Mouse (Mus musculus): ENCODE measurements around the gene Ablim1. TPM values are rescaled to one million over a fixed set of nuclear protein-coding genes. Genes with fewer than 3 reads are reported as not detected.

The Ablim1 gene
- polyA plus RNA-seq, 1 experiment from 2014 or later, result 29.2 TPM

DNA sequence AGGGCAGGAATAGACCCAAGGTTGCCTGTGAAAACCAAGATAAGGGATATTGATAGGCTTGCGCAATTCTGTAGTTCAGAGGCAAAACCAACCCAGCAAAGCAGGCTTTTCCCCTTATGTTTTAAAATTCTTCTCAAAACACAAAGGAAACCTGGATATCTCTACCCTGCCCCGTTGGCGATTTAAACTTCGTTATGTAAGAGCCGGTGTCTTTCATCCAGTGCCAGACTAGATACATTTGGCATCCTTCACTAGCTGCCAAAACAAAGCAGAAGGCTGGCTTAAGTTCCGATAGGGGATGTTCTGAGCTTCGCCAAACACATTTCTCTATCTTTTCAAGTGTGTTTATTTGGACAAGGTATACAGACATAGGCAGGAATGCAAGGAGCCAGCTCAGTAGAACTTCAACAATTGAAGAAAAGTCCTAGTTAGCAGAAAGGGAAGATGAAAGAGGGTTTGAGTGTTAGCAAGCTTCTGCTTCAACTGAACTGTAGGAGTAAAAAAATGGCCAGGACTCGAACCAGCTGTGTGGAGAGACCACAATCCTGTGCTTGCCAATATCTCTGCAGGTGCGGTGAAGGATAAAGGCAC, 201.8 kb downstream of the Ablim1 start:
- H3K4me3 ChIP-seq (ENCODE audit: low read length), result no peak overlapping the region
- H3K27ac ChIP-seq (ENCODE audit: low read length), result peak overlapping the region; percentile 60
- H3K4me2 ChIP-seq (ENCODE audit: low read depth, low read length), result no peak overlapping the region
- no peak overlapping the region for H3K9ac ChIP-seq (ENCODE audit: low read depth, low read length)
- no peaks in the 10 kb centered on the region for H3K36me3 ChIP-seq (ENCODE audit: control insufficient read depth, insufficient read depth, low read length)
- ATAC-seq, result peak; percentile 43; the same call in 1 of the 2 replicates
- WGBS, result 30% methylated on average over 9 of the region's 9 CpGs
- H3K4me1 ChIP-seq (ENCODE audit: control insufficient read depth, insufficient read depth, low read length), result peaks cover 33% of the 10 kb centered on the region
- H3K27me3 ChIP-seq (replicated peaks; ENCODE audit: control insufficient read depth, insufficient read depth, low read length), result no peaks in the 10 kb centered on the region
- no peaks in the 10 kb centered on the region for H3K9me3 ChIP-seq (ENCODE audit: control insufficient read depth, low read length)

DNA sequence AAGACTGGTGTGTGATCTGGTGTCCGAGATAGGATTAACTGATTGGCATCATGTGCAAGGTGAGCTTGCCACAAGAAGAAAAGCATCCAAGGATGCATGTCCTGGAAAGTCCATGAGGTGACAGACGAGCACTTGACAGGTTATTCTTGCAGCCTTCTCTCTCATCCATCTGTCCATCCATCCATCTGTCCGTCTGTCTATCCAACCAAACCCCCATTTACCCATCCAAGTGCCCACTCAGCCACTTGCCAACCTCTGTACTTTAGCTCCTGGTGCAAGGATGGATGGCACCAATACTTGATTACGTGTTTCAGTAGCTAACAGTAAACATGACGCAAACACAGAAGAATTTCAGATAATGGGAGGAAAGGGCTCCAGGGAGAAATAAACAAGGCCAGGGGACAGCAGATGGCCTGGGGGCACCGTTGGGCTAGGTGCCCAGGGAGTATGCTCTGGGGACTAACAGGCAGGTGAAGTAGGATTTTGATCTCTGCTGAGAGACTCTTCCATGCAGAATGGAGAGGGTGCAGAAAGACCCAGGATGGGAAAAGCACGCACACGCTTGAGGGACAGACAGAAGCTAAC, 202.4 kb downstream of the Ablim1 start:
- H3K27ac ChIP-seq (ENCODE audit: low read length), result peak overlapping the region; percentile 60; the same call in 1 of the 2 replicates
- 67% methylated on average over 8 of the region's 8 CpGs for WGBS
- no peak; the same call in 1 of the 2 replicates for ATAC-seq
- no peaks in the 10 kb centered on the region for H3K9me3 ChIP-seq (ENCODE audit: control insufficient read depth, low read length)
- no peaks in the 10 kb centered on the region for H3K27me3 ChIP-seq (replicated peaks; ENCODE audit: control insufficient read depth, insufficient read depth, low read length)
- H3K4me2 ChIP-seq (ENCODE audit: low read depth, low read length), result no peak overlapping the region
- H3K4me1 ChIP-seq (ENCODE audit: control insufficient read depth, insufficient read depth, low read length), result peaks cover 32% of the 10 kb centered on the region
- H3K9ac ChIP-seq (ENCODE audit: low read depth, low read length), result no peak overlapping the region
- no peak overlapping the region for H3K4me3 ChIP-seq (ENCODE audit: low read length)
- no peaks in the 10 kb centered on the region for H3K36me3 ChIP-seq (ENCODE audit: control insufficient read depth, insufficient read depth, low read length)

GRCm38 (mm10) chr19:57111301-57111700, 203.4 kb downstream of the Ablim1 start:
- 59% methylated on average over 6 of the region's 6 CpGs for WGBS
- Histone ChIP-seq H3K4me2 (ENCODE audit: low read depth, low read length) (no peak overlapping the region), H3K9ac (ENCODE audit: low read depth, low read length) (no peak overlapping the region), H3K27me3 (replicated peaks; ENCODE audit: control insufficient read depth, insufficient read depth, low read length) (no peaks in the 10 kb centered on the region), H3K4me3 (ENCODE audit: low read length) (no peak overlapping the region), H3K4me1 (ENCODE audit: control insufficient read depth, insufficient read depth, low read length) (peaks cover 27% of the 10 kb centered on the region), H3K27ac (ENCODE audit: low read length) (no peak overlapping the region), H3K9me3 (ENCODE audit: control insufficient read depth, low read length) (no peaks in the 10 kb centered on the region), H3K36me3 (ENCODE audit: control insufficient read depth, insufficient read depth, low read length) (no peaks in the 10 kb centered on the region)
- ATAC-seq, result no peak

- Histone ChIP-seq H3K27ac (ENCODE audit: low read length) (no peak overlapping the region), H3K9me3 (ENCODE audit: control insufficient read depth, low read length) (no peaks in the 10 kb centered on the region), H3K27me3 (replicated peaks; ENCODE audit: control insufficient read depth, insufficient read depth, low read length) (no peaks in the 10 kb centered on the region), H3K4me3 (ENCODE audit: low read length) (no peak overlapping the region), H3K4me1 (ENCODE audit: control insufficient read depth, insufficient read depth, low read length) (peaks cover 13% of the 10 kb centered on the region), H3K4me2 (ENCODE audit: low read depth, low read length) (no peak overlapping the region), H3K9ac (ENCODE audit: low read depth, low read length) (no peak overlapping the region), H3K36me3 (ENCODE audit: control insufficient read depth, insufficient read depth, low read length) (no peaks in the 10 kb centered on the region)
- ATAC-seq, result no peak
- 53% methylated on average over 7 of the region's 7 CpGs for WGBS
Measured at GRCm38 (mm10) chr19:57109620-57110019, 205.1 kb downstream of the Ablim1 start.

DNA sequence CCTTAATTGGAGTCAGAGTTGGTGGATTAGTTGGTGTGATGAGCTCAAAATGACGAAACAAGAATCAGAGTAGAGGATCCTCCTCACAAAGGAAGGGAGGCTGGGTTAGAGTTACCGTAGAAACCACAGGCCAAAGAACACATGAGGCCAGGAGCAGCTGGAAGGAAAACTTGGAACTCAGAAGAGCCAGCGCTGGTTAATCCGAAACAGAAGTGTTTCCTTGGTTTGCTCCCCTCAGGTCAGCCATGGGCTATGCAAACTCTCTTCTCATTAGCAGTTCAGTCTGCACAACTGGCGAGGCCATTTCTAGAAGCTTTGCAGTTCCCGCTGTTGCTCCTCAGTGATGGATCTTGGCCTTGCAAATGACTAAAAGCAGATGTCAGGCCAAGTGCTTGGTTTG, 208.2 kb downstream of the Ablim1 start:
- WGBS, result 67% methylated on average over 6 of the region's 6 CpGs
- Histone ChIP-seq H3K27ac (ENCODE audit: low read length) (no peak overlapping the region), H3K9ac (ENCODE audit: low read depth, low read length) (no peak overlapping the region), H3K27me3 (replicated peaks; ENCODE audit: control insufficient read depth, insufficient read depth, low read length) (no peaks in the 10 kb centered on the region), H3K4me2 (ENCODE audit: low read depth, low read length) (no peak overlapping the region), H3K36me3 (ENCODE audit: control insufficient read depth, insufficient read depth, low read length) (no peaks in the 10 kb centered on the region), H3K4me1 (ENCODE audit: control insufficient read depth, insufficient read depth, low read length) (peaks cover 23% of the 10 kb centered on the region), H3K4me3 (ENCODE audit: low read length) (no peak overlapping the region), H3K9me3 (ENCODE audit: control insufficient read depth, low read length) (no peaks in the 10 kb centered on the region)
- ATAC-seq, result no peak

DNA sequence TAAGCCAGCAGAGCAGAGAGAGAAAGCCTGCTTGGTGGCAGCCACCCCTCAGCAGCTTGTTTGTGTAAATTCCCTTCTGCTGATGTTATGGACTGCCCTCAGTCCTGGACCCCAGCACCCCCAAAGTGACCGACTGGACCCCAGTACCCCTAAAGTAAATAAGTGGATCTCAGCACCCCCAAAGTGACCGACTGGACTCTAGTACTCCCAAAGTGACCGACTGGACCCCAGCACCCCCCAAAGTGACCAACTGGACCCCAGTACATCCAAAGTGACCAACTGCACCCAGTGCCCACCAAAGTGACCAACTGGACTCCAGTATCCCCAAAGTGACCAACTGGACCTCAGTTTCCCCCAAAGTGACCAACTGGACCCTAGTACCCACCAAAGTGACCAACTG, 208.7 kb downstream of the Ablim1 start:
- no peaks in the 10 kb centered on the region for H3K27me3 ChIP-seq (replicated peaks; ENCODE audit: control insufficient read depth, insufficient read depth, low read length)
- H3K9ac ChIP-seq (ENCODE audit: low read depth, low read length), result no peak overlapping the region
- no peak overlapping the region for H3K27ac ChIP-seq (ENCODE audit: low read length)
- H3K9me3 ChIP-seq (ENCODE audit: control insufficient read depth, low read length), result no peaks in the 10 kb centered on the region
- H3K4me1 ChIP-seq (ENCODE audit: control insufficient read depth, insufficient read depth, low read length), result peaks cover 27% of the 10 kb centered on the region
- ATAC-seq, result no peak
- no peak overlapping the region for H3K4me2 ChIP-seq (ENCODE audit: low read depth, low read length)
- no peaks in the 10 kb centered on the region for H3K36me3 ChIP-seq (ENCODE audit: control insufficient read depth, insufficient read depth, low read length)
- no peak overlapping the region for H3K4me3 ChIP-seq (ENCODE audit: low read length)
- WGBS, result 93% methylated on average over 3 of the region's 3 CpGs

DNA sequence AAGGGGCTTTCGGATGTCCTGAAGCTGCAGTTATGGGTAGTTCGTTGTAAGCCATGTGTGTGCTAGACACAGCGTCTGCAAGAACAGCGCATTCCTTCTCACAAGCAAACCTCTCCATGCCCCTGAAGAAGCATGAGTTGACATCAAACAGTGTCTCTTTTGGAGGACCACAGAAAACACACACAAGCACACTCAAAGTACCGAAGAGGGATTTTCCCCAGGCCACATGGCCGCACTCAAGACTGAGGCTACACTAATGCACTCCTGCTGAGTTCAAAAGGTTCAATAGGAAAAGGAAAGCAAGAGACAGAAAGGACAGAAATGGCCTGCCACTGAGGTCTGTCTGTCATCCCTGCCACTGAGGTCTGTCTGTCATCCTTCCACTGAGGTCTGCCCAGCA, 209.6 kb downstream of the Ablim1 start:
- no peaks in the 10 kb centered on the region for H3K36me3 ChIP-seq (ENCODE audit: control insufficient read depth, insufficient read depth, low read length)

GRCm38 (mm10) chr19:57104171-57104748, 210.5 kb downstream of the Ablim1 start:
- 61% methylated on average over 5 of the region's 5 CpGs for WGBS
- Histone ChIP-seq H3K4me2 (ENCODE audit: low read depth, low read length) (no peak overlapping the region), H3K36me3 (ENCODE audit: control insufficient read depth, insufficient read depth, low read length) (no peaks in the 10 kb centered on the region), H3K4me1 (ENCODE audit: control insufficient read depth, insufficient read depth, low read length) (peaks cover 29% of the 10 kb centered on the region), H3K4me3 (ENCODE audit: low read length) (no peak overlapping the region), H3K9me3 (ENCODE audit: control insufficient read depth, low read length) (no peaks in the 10 kb centered on the region), H3K27ac (ENCODE audit: low read length) (peak overlapping the region; percentile 71), H3K27me3 (replicated peaks; ENCODE audit: control insufficient read depth, insufficient read depth, low read length) (no peaks in the 10 kb centered on the region), H3K9ac (ENCODE audit: low read depth, low read length) (no peak overlapping the region)
- no peak for ATAC-seq

More for the DNA sequence above, 209.6 kb downstream of the Ablim1 start:
- H3K4me2 ChIP-seq (ENCODE audit: low read depth, low read length), result no peak overlapping the region
- no peaks in the 10 kb centered on the region for H3K9me3 ChIP-seq (ENCODE audit: control insufficient read depth, low read length)
- no peak overlapping the region for H3K4me3 ChIP-seq (ENCODE audit: low read length)
- 78% methylated on average over 6 of the region's 6 CpGs for WGBS
- peaks cover 28% of the 10 kb centered on the region for H3K4me1 ChIP-seq (ENCODE audit: control insufficient read depth, insufficient read depth, low read length)
- no peak overlapping the region for H3K27ac ChIP-seq (ENCODE audit: low read length)
- ATAC-seq, result no peak
- no peak overlapping the region for H3K9ac ChIP-seq (ENCODE audit: low read depth, low read length)
- no peaks in the 10 kb centered on the region for H3K27me3 ChIP-seq (replicated peaks; ENCODE audit: control insufficient read depth, insufficient read depth, low read length)

- Histone ChIP-seq H3K4me1 (ENCODE audit: control insufficient read depth, insufficient read depth, low read length) (peaks cover 36% of the 10 kb centered on the region), H3K9me3 (ENCODE audit: control insufficient read depth, low read length) (no peaks in the 10 kb centered on the region), H3K9ac (ENCODE audit: low read depth, low read length) (no peak overlapping the region), H3K4me3 (ENCODE audit: low read length) (no peak overlapping the region), H3K36me3 (ENCODE audit: control insufficient read depth, insufficient read depth, low read length) (no peaks in the 10 kb centered on the region), H3K27ac (ENCODE audit: low read length) (peak overlapping the region; percentile 71), H3K4me2 (ENCODE audit: low read depth, low read length) (no peak overlapping the region), H3K27me3 (replicated peaks; ENCODE audit: control insufficient read depth, insufficient read depth, low read length) (no peaks in the 10 kb centered on the region)
- 40% methylated on average over 4 of the region's 4 CpGs for WGBS
- peak; percentile 41 for ATAC-seq
Measured at GRCm38 (mm10) chr19:57103360-57103958, 211.3 kb downstream of the Ablim1 start.

Data from intestine, embryonic 16.5 days (tissue).